Mouse (Mus musculus) activated CD4-positive, CD25-positive, alpha-beta regulatory T cell, adult 9 weeks (primary cell): ENCODE data around the gene Tmco5. TPM values are rescaled to one million over a fixed set of nuclear protein-coding genes. Genes with fewer than 3 reads are reported as not detected.

ENCODE experiments used
- polyA plus RNA-seq: library from polyadenylated mRNA; unstranded; fragments of 100-300 nt; shearing (Covaris generic); gene quantifications from one replicate; pipeline ENCODE4 v1.2.1, GENCODE M21; 2017

Gene Tmco5
- polyA plus RNA-seq = not detected

DNA sequence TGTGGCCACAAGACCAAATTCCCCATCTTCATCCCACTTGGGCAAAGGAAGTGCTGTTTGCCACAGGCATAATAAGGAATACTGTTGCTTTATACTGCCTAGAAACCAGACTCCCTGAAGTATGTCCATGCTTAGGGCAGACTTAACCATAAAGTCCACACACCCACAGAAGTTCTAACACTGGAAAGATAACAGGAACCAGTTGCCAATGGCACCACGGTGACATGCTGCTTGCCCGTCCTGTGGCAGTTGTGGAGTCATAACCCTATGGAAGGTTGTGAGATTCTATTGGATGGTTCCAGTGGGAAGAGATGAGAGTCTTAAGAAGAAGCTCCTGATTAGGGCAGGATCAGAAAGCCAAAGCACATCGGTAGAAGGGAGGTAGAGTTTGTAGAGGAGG is at the start of gene Tmco5:
Tmco5 (plus strand) TSS at position 301 of the 400 bp plus-strand sequence.

Other genes starting within 250 kb of the Tmco5 start
- 0.67 TPM for gene Spred1, start 242.7 kb downstream of the Tmco5 start, polyA plus RNA-seq